Mouse (Mus musculus) G1E (cell line): ENCODE measurements at regions not wholly inside any gene's neighbourhood (a gene's known extent, or its start where the extent isn't known, plus 50 kb on each side); places are given as distances from the start of the nearest gene placed in this dataset.

Source experiments
- CTCF ChIP-seq: IDR thresholded peaks from 2 replicates; pipeline ENCODE4 v1.5.1; 2012; ENCODE audit warnings: low read depth, low read length, inconsistent platforms, mixed read lengths
- GATA1 ChIP-seq: IDR thresholded peaks from 2 replicates; pipeline ENCODE4 v1.6.1; 2012; ENCODE audit warnings: borderline replicate concordance, low read length, inconsistent platforms, mixed read lengths

GRCm38 (mm10) chr15:63360402-63360801 lies 484.6 kb downstream of the Gsdmc2 start:
- no peak for TF ChIP-seq CTCF
- no peak for TF ChIP-seq GATA1
